Comparison of ENCODE assay signal across 9 mouse cellular contexts in the genomic region with DNA sequence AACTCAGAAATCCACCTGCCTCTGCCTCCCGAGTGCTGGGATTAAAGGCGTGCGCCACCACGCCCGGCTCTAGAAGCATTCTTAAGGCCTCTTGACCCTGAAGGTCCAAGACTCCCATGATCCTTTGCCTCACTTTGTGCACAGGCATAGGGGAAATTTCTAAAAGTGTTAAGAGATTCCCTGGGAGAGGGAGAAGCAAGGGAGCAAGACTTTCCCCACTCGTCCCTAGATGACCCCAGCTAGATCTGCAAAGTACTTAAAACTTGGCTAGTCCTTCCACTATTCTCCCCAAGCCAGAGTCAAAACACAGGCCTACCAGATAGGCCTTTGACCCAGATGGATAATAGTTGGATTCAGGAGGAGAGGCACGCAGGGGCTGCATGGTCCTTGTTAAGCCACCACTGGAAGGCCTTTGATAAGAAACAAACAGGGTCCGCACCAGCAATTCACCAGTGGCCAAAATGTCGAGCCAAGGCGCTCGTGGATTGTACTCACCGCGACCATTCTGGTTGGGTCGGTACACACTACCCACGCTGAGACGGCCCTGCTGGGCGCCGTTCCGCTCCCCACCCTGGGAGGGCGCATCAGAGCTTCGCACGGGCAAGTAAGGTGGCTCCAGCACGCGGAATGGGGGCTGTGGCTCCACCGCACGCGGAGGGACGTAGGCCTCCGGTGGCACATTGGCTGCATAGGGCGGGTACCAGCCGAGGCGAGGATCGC. TPM values are rescaled to one million over a fixed set of nuclear protein-coding genes. Genes with fewer than 3 reads are reported as not detected.
A peak's percentile ranks its signal among the peaks of the same experiment; 100 is the strongest.
DNase-seq lines count a peak whose midpoint lies in the region; ATAC-seq and TF ChIP-seq lines count a peak whose summit lies in the region.
"Had no signal": no experiment of that assay in that cellular context is flagged by ENCODE, and none has a peak within 500 bp of the region (broad histone marks: within the 10 kb centered on the region; RNA-seq: fewer than 3 reads in every experiment).

No protein-coding gene starts in this region.

- H3K36me3 ChIP-seq in liver, embryonic 13.5 days: no peaks in the 10 kb centered on the region
- H3K36me3 ChIP-seq in small intestine, adult 2 months (ENCODE audit: control insufficient read depth, insufficient read depth, low read length): no peaks in the 10 kb centered on the region

- DNase-seq in ES-CJ7 (ENCODE audit: low read depth, low spot score) (peak; percentile 80), ZHBTc4 (ENCODE audit: low read depth, low spot score) (peak; percentile 86)
- peak; percentile 49 to 56 for DNase-seq in heart, postnatal 14 days
- no peak for DNase-seq in liver, embryonic 13.5 days
- no peak for DNase-seq in left cerebral cortex, adult 18-20 months (ENCODE audit: low spot score in 2 of 2)
- DNase-seq in spleen, postnatal 10 days (ENCODE audit: low spot score in 2 of 2): no peak
- DNase-seq in cerebellum, postnatal 25 days: no peak

- no peak for TF ChIP-seq CTCF in small intestine, adult 2 months (IDR thresholded peaks at IDR 0.05; ENCODE audit: extremely low read depth, insufficient read length, insufficient replicate concordance, low read depth, low read length)

- no peak overlapping the region for H3K27ac ChIP-seq in liver, embryonic 13.5 days
- H3K27ac ChIP-seq in small intestine, adult 2 months (ENCODE audit: insufficient read depth, low read depth, low read length): no peak overlapping the region

- 53% methylated on average over 33 of the region's 33 CpGs for WGBS in liver, embryonic 13.5 days (ENCODE audit: insufficient replicate concordance)
- WGBS in small intestine, adult 2 months: 72% methylated on average over 33 of the region's 33 CpGs

- peak overlapping the region; percentile 39 for H3K4me3 ChIP-seq in liver, embryonic 13.5 days (replicated peaks)
- H3K4me3 ChIP-seq in small intestine, adult 2 months (ENCODE audit: low read depth, low read length): peak overlapping the region; percentile 47

- TF ChIP-seq POLR2A in small intestine, adult 2 months (IDR thresholded peaks at IDR 0.05; ENCODE audit: low read depth, low read length): no peak

- no peak for ATAC-seq in liver, embryonic 13.5 days (ENCODE audit: low read depth)

- peaks cover 13% of the 10 kb centered on the region; the same call in 1 of the 2 replicates for H3K4me1 ChIP-seq in liver, embryonic 13.5 days (replicated peaks)
- no peaks in the 10 kb centered on the region for H3K4me1 ChIP-seq in small intestine, adult 2 months (ENCODE audit: control insufficient read depth, insufficient read depth, insufficient read length, low read length)

- H3K9me3 ChIP-seq in liver, embryonic 13.5 days (replicated peaks): no peaks in the 10 kb centered on the region

- no peak overlapping the region for H3K9ac ChIP-seq in liver, embryonic 13.5 days

- intact Hi-C loops in heart, postnatal 14 days (cut with DNase I): no loop called here

- peaks cover 53% of the 10 kb centered on the region for H3K27me3 ChIP-seq in liver, embryonic 13.5 days
- H3K27me3 ChIP-seq in small intestine, adult 2 months (ENCODE audit: control insufficient read depth, insufficient read depth, low read length): peaks cover 16% of the 10 kb centered on the region

- peak overlapping the region; percentile 53; the same call in 1 of the 2 replicates for H3K4me2 ChIP-seq in liver, embryonic 13.5 days

RNA-seq across cellular contexts. Expression of a gene that starts 1.6 kb away (rescaled TPM):
- total RNA-seq in heart, postnatal 14 days (2021): 10 to 100 TPM; 50.5 to 53.2 TPM
- 2.1 and 2.5 TPM in 2 replicates for polyA plus RNA-seq in liver, embryonic 13.5 days (2015; fragmentation: Nextera tagmentation; extraction: Ambion mirVana)
- polyA plus RNA-seq in small intestine, adult 2 months (2012; rRNA removed): 15.6 and 26.7 TPM in 2 replicates
- total RNA-seq in left cerebral cortex, adult 18-20 months (2021): 1 to 10 TPM; 1.5 to 2.8 TPM

RNA-seq across cellular contexts. Expression of a gene that starts 58.4 kb away (rescaled TPM):
- total RNA-seq in heart, postnatal 14 days (2021): 10 to 100 TPM; 12.7 to 12.9 TPM
- 5.2 and 5.5 TPM in 2 replicates for polyA plus RNA-seq in liver, embryonic 13.5 days (2015; fragmentation: Nextera tagmentation; extraction: Ambion mirVana)
- polyA plus RNA-seq in small intestine, adult 2 months (2012; rRNA removed): 9.9 and 21.3 TPM in 2 replicates
- total RNA-seq in left cerebral cortex, adult 18-20 months (2021): 10 to 100 TPM; 67.9 to 69.7 TPM

RNA-seq across cellular contexts. Expression of a gene that starts 58.9 kb away (rescaled TPM):
- total RNA-seq in heart, postnatal 14 days (2021): not detected
- not detected in 2 replicates for polyA plus RNA-seq in liver, embryonic 13.5 days (2015; fragmentation: Nextera tagmentation; extraction: Ambion mirVana)
- not detected in 2 replicates for polyA plus RNA-seq in small intestine, adult 2 months (2012; rRNA removed)
- not detected for total RNA-seq in left cerebral cortex, adult 18-20 months (2021)
- polyA plus RNA-seq: cortical plate, adult 2 months had no signal

Comparison
In these comparisons a context has a peak if more than half of its experiments do, and no peak if none do; other contexts are left out.
1. DNase-seq: peak in ES-CJ7 (single experiment), ZHBTc4 (single experiment) and heart, postnatal 14 days (2 of 2); none in liver, embryonic 13.5 days (single experiment), left cerebral cortex, adult 18-20 months (0 of 2), spleen, postnatal 10 days (0 of 2) and cerebellum, postnatal 25 days (0 of 2).
2. RNA of a gene that starts 1.6 kb away (total RNA-seq): 50.5 to 53.2 TPM in heart, postnatal 14 days; 1.5 to 2.8 TPM in left cerebral cortex, adult 18-20 months; every median in the first group is over 10 times any median in the second.
3. RNA of a gene that starts 58.4 kb away (total RNA-seq): 67.9 to 69.7 TPM in left cerebral cortex, adult 18-20 months; 12.7 to 12.9 TPM in heart, postnatal 14 days; every median in the first group is over 4 times any median in the second.